Mouse (Mus musculus) embryonic facial prominence, embryonic 10.5 days (tissue): ENCODE measurements around the gene Npw. TPM values are rescaled to one million over a fixed set of nuclear protein-coding genes. Genes with fewer than 3 reads are reported as not detected.
A peak's percentile ranks its signal among the peaks of the same experiment; 100 is the strongest.
"Not testable (repeated sequence)": the region's sequence is repeated elsewhere in the genome, so short reads cannot be mapped to it uniquely, and the experiment has no call there.

Experiments
- DNase-seq: peaks from one replicate; pipeline ENCODE4 v3.0.0-alpha.2; 2017; ENCODE audit warnings: low spot score
- H3K27ac ChIP-seq: fragments of 300-500 bp; sonication (generic); replicated peaks from 2 replicates; pipeline ENCODE4 v1.5.1; 2016; ENCODE audit warnings: mild to moderate bottlenecking
- H3K27me3 ChIP-seq: fragments of 300-500 bp; sonication (generic); replicated peaks from 2 replicates; pipeline ENCODE4 v1.6.1; 2016; ENCODE audit warnings: low read depth, mild to moderate bottlenecking; ENCODE audit not compliant: poor library complexity, severe bottlenecking
- H3K36me3 ChIP-seq: fragments of 300-500 bp; sonication (generic); replicated peaks from 2 replicates; pipeline ENCODE4 v1.6.1; 2016; ENCODE audit warnings: mild to moderate bottlenecking, moderate library complexity
- H3K4me1 ChIP-seq: fragments of 300-500 bp; sonication (generic); 2 replicates; pipeline ENCODE4 v1.6.1; 2016
- H3K4me3 ChIP-seq: fragments of 300-500 bp; sonication (generic); 2 replicates; pipeline ENCODE4 v1.5.1; 2016; ENCODE audit warnings: mild to moderate bottlenecking, moderate library complexity
- H3K9me3 ChIP-seq: fragments of 300-500 bp; sonication (generic); 2 replicates; pipeline ENCODE4 v1.6.1; 2016; ENCODE audit warnings: mild to moderate bottlenecking
- WGBS: fragments of 180-500 bp; shearing (Covaris S2); methylation state at CpG from one replicate; pipeline ENCODE4 v1.1.7; 2016; 5-methylcytosine and 5-hydroxymethylcytosine counted together
- polyA plus RNA-seq: library from polyadenylated mRNA; unstranded; fragments of >200 nt; fragmentation: Nextera tagmentation; extraction: Ambion mirVana; gene quantifications from 2 replicates; pipeline ENCODE4 v1.2.1, GENCODE M21; 2016

Gene Npw
- polyA plus RNA-seq, 1 experiment from 2014 or later: not detected

- not testable (repeated sequence) for H3K27me3 ChIP-seq, DNase-seq, H3K9me3 ChIP-seq
- Histone ChIP-seq H3K36me3 (0 out of 2 replicates have a peak, but pooled peaks cover 12% of the 10 kb centered on the region), H3K4me1 (peaks cover 46% of the 10 kb centered on the region), H3K4me3 (peak overlapping the region; percentile 81), H3K27ac (peak overlapping the region; percentile 90)
- 12% methylated on average over 15 of the region's 15 CpGs for WGBS
Measured at GRCm38 (mm10) chr17:24669214-24669544, 10.9 kb upstream of the Npw start.

GRCm38 (mm10) chr17:24667416-24667815 lies 9.2 kb upstream of the Npw start:
- Histone ChIP-seq H3K36me3 (no peaks in the 10 kb centered on the region), H3K27ac (no peak overlapping the region), H3K9me3 (no peaks in the 10 kb centered on the region), H3K4me3 (no peak overlapping the region), H3K27me3 (no peaks in the 10 kb centered on the region), H3K4me1 (peaks cover 34% of the 10 kb centered on the region)
- DNase-seq: peak; percentile 65
- 29% methylated on average over 6 of the region's 6 CpGs for WGBS

GRCm38 (mm10) chr17:24667011-24667410 lies 8.8 kb upstream of the Npw start:
- not testable (repeated sequence) for H3K4me3 ChIP-seq, DNase-seq, H3K27ac ChIP-seq, H3K9me3 ChIP-seq, H3K27me3 ChIP-seq, H3K36me3 ChIP-seq
- WGBS: 70% methylated on average over 7 of the region's 7 CpGs
- peaks cover 30% of the 10 kb centered on the region for H3K4me1 ChIP-seq

GRCm38 (mm10) chr17:24654969-24655368 lies 3.3 kb downstream of the Npw start:
- Histone ChIP-seq H3K27me3 (peaks cover 79% of the 10 kb centered on the region), H3K4me1 (peaks cover 31% of the 10 kb centered on the region), H3K4me3 (no peak overlapping the region), H3K27ac (no peak overlapping the region), H3K36me3 (no peaks in the 10 kb centered on the region), H3K9me3 (no peaks in the 10 kb centered on the region)
- whole genome bisulfite sequencing: 77% methylated on average over 4 of the region's 4 CpGs
- DNase-seq: no peak

GRCm38 (mm10) chr17:24653967-24654710 lies 4.1 kb downstream of the Npw start:
- Histone ChIP-seq H3K4me1 (peaks cover 39% of the 10 kb centered on the region), H3K27me3 (peaks cover 78% of the 10 kb centered on the region), H3K36me3 (no peaks in the 10 kb centered on the region), H3K4me3 (peak overlapping the region; percentile 50), H3K9me3 (no peaks in the 10 kb centered on the region), H3K27ac (peak overlapping the region; percentile 66)
- WGBS: 5% methylated on average over 19 of the region's 19 CpGs
- peak; percentile 90 for DNase-seq

GRCm38 (mm10) chr17:24651835-24652234 lies 6.4 kb downstream of the Npw start:
- no peak overlapping the region for H3K4me3 ChIP-seq
- H3K36me3 ChIP-seq: no peaks in the 10 kb centered on the region; the same call in 1 of the 2 replicates
- H3K9me3 ChIP-seq: no peaks in the 10 kb centered on the region
- no peak overlapping the region for H3K27ac ChIP-seq
- DNase-seq: no peak
- H3K4me1 ChIP-seq: peaks cover 35% of the 10 kb centered on the region
- peaks cover 72% of the 10 kb centered on the region for H3K27me3 ChIP-seq
- WGBS: 81% methylated on average over 3 of the region's 3 CpGs

- Histone ChIP-seq H3K36me3 (no peaks in the 10 kb centered on the region; the same call in 1 of the 2 replicates), H3K27ac (peak overlapping the region; percentile 87; the same call in 1 of the 2 replicates), H3K9me3 (no peaks in the 10 kb centered on the region), H3K4me1 (peaks cover 35% of the 10 kb centered on the region), H3K27me3 (peaks cover 62% of the 10 kb centered on the region), H3K4me3 (peak overlapping the region; percentile 88; the same call in 1 of the 2 replicates)
- DNase-seq: no peak
- WGBS: 79% methylated on average over 4 of the region's 4 CpGs
Measured at GRCm38 (mm10) chr17:24650766-24651165, 7.5 kb downstream of the Npw start.

- Histone ChIP-seq H3K9me3 (no peaks in the 10 kb centered on the region), H3K27me3 (peaks cover 57% of the 10 kb centered on the region), H3K36me3 (peaks cover 2% of the 10 kb centered on the region; the same call in 1 of the 2 replicates), H3K4me1 (peaks cover 41% of the 10 kb centered on the region), H3K27ac (peak within 1 kb of the TSS; percentile 87), H3K4me3 (peak within 1 kb of the TSS; percentile 88)
- DNase-seq: peak; percentile 84
- WGBS: under 1% methylated on average over 41 of the region's 41 CpGs
Measured at GRCm38 (mm10) chr17:24650070-24650616, 8.1 kb downstream of the Npw start, which contains the start of gene Slc9a3r2. Gene Slc9a3r2 (minus strand): TSS chr17:24650327.

- DNase-seq: peak; percentile 59
- Histone ChIP-seq H3K27ac (peak overlapping the region; percentile 87), H3K4me3 (peak overlapping the region; percentile 88), H3K36me3 (peaks cover 2% of the 10 kb centered on the region; the same call in 1 of the 2 replicates), H3K27me3 (peaks cover 53% of the 10 kb centered on the region), H3K4me1 (peaks cover 46% of the 10 kb centered on the region), H3K9me3 (no peaks in the 10 kb centered on the region)
- WGBS: under 1% methylated on average over 35 of the region's 35 CpGs
Measured at GRCm38 (mm10) chr17:24649581-24650069, 8.6 kb downstream of the Npw start.

GRCm38 (mm10) chr17:24648731-24649377 lies 9.4 kb downstream of the Npw start:
- 72% methylated on average over 10 of the region's 10 CpGs for WGBS

GRCm38 (mm10) chr17:24647493-24647892 lies 10.8 kb downstream of the Npw start:
- no peaks in the 10 kb centered on the region for H3K9me3 ChIP-seq
- peaks cover 8% of the 10 kb centered on the region; the same call in 1 of the 2 replicates for H3K36me3 ChIP-seq
- H3K27ac ChIP-seq: 0 out of 2 replicates have a peak overlapping the region, but pooled peaks have one; percentile 5
- peaks cover 49% of the 10 kb centered on the region for H3K27me3 ChIP-seq
- H3K4me1 ChIP-seq: peaks cover 63% of the 10 kb centered on the region
- WGBS: 86% methylated on average over 11 of the region's 11 CpGs
- DNase-seq: no peak
- H3K4me3 ChIP-seq: peak overlapping the region; percentile 88; the same call in 1 of the 2 replicates

More at GRCm38 (mm10) chr17:24648731-24649377, 9.4 kb downstream of the Npw start:
- no peak for DNase-seq
- peaks cover 5% of the 10 kb centered on the region; the same call in 1 of the 2 replicates for H3K36me3 ChIP-seq
- no peaks in the 10 kb centered on the region for H3K9me3 ChIP-seq
- H3K4me3 ChIP-seq: peak overlapping the region; percentile 88
- 0 out of 2 replicates have a peak overlapping the region, but pooled peaks have one; percentile 87 for H3K27ac ChIP-seq
- H3K4me1 ChIP-seq: peaks cover 51% of the 10 kb centered on the region
- peaks cover 53% of the 10 kb centered on the region for H3K27me3 ChIP-seq

GRCm38 (mm10) chr17:24646381-24646780 lies 11.9 kb downstream of the Npw start:
- H3K4me3 ChIP-seq: no peak overlapping the region
- WGBS: 84% methylated on average over 4 of the region's 4 CpGs
- DNase-seq: no peak
- peaks cover 18% of the 10 kb centered on the region for H3K36me3 ChIP-seq
- peaks cover 67% of the 10 kb centered on the region for H3K4me1 ChIP-seq
- no peak overlapping the region for H3K27ac ChIP-seq
- no peaks in the 10 kb centered on the region for H3K9me3 ChIP-seq
- H3K27me3 ChIP-seq: peaks cover 39% of the 10 kb centered on the region
